In the genomic region with DNA sequence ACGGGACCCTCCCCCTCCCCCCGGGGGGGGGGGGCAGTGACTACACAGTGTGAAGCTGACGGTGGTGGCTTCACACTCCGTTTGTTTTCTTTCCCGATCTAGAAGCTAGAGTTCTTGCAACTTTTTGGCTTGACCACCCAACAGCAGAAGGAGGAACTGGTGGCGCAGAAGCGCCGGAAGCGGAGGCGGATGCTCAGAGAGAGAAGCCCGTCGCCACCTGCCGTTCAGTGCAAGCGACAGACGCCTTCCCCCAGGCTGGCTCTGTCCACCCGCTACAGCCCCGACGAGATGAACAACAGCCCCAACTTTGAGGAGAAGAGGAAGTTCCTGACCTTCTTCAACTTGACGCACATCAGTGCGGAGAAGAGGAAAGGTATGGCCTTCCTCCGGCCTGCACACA, we compare ENCODE assay signal across 10 mouse cellular contexts. TPM values are rescaled to one million over a fixed set of nuclear protein-coding genes. Genes with fewer than 3 reads are reported as not detected.
DNase-seq lines count a peak whose midpoint lies in the region; ATAC-seq and TF ChIP-seq lines count a peak whose summit lies in the region.
"Had no signal": no experiment of that assay in that cellular context is flagged by ENCODE, and none has a peak within 500 bp of the region (broad histone marks: within the 10 kb centered on the region; RNA-seq: fewer than 3 reads in every experiment).

No protein-coding gene starts in this region.

- no peak overlapping the region for H3K4me3 ChIP-seq in thymus, adult 2 months (ENCODE audit: control insufficient read depth, insufficient read depth, low read length)
- no peak overlapping the region for H3K4me3 ChIP-seq in midbrain, postnatal 0 days (ENCODE audit: low read depth, low read length)
- H3K4me3 ChIP-seq in embryonic facial prominence, embryonic 10.5 days, result no peak overlapping the region

- H3K9me3 ChIP-seq in midbrain, postnatal 0 days (ENCODE audit: low read length), result no peaks in the 10 kb centered on the region
- H3K9me3 ChIP-seq in embryonic facial prominence, embryonic 10.5 days, result peaks cover 8% of the 10 kb centered on the region; the same call in 1 of the 2 replicates

- TF ChIP-seq CTCF in thymus, adult 2 months (IDR thresholded peaks at IDR 0.05; ENCODE audit: borderline replicate concordance, control insufficient read depth, extremely low read depth, insufficient read depth, low read length, poor library complexity), result peak; percentile 30; the same call in 1 of the 2 replicates
- TF ChIP-seq CTCF in midbrain, postnatal 0 days (IDR thresholded peaks at IDR 0.05), result no peak

- H3K27me3 ChIP-seq in thymus, adult 2 months (ENCODE audit: control insufficient read depth, insufficient read depth, low read length), result no peaks in the 10 kb centered on the region
- H3K27me3 ChIP-seq in midbrain, postnatal 0 days (ENCODE audit: insufficient read depth, low read length), result no peaks in the 10 kb centered on the region
- no peaks in the 10 kb centered on the region for H3K27me3 ChIP-seq in embryonic facial prominence, embryonic 10.5 days (replicated peaks; ENCODE audit: low read depth, poor library complexity, severe bottlenecking)

- H3K4me1 ChIP-seq in thymus, adult 2 months (replicated peaks; ENCODE audit: control insufficient read depth, insufficient read depth, low read length), result peaks cover 6% of the 10 kb centered on the region
- H3K4me1 ChIP-seq in midbrain, postnatal 0 days (ENCODE audit: insufficient read depth, low read length), result no peaks in the 10 kb centered on the region
- H3K4me1 ChIP-seq in embryonic facial prominence, embryonic 10.5 days, result peaks cover 81% of the 10 kb centered on the region

- no peak overlapping the region for H3K4me2 ChIP-seq in midbrain, postnatal 0 days (ENCODE audit: low read depth, low read length, poor library complexity, severe bottlenecking)
- H3K4me2 ChIP-seq: heart, embryonic 11.5 days had no signal

- TF ChIP-seq POLR2A in thymus, adult 2 months (IDR thresholded peaks at IDR 0.05; ENCODE audit: control insufficient read depth, extremely low read depth, insufficient read depth, low read length, poor library complexity), result no peak

- 48% methylated on average over 21 of the region's 21 CpGs for WGBS in thymus, adult 2 months
- WGBS in midbrain, postnatal 0 days, result 80% methylated on average over 21 of the region's 21 CpGs
- 85% methylated on average over 21 of the region's 21 CpGs for WGBS in embryonic facial prominence, embryonic 10.5 days

- DNase-seq in cerebellum, adult 11-12 months, result peak; percentile 71
- DNase-seq in thymus, adult 2 months, result peak; percentile 50
- no peak for DNase-seq in thymus, postnatal 0 days (ENCODE audit: low spot score)
- peak; percentile 65 for DNase-seq in lung, postnatal 4 days
- DNase-seq in telencephalon, adult 2 months (ENCODE audit: low read depth, low spot score), result peak; percentile 71
- no peak for DNase-seq in midbrain, postnatal 0 days (ENCODE audit: low spot score)
- no peak for DNase-seq in embryonic facial prominence, embryonic 10.5 days (ENCODE audit: low spot score)
- DNase-seq: kidney, adult 11 months had no signal

- H3K27ac ChIP-seq in thymus, adult 2 months (ENCODE audit: control insufficient read depth, insufficient read depth, low read length), result no peak overlapping the region
- H3K27ac ChIP-seq in midbrain, postnatal 0 days (ENCODE audit: low read depth, low read length), result no peak overlapping the region
- H3K27ac ChIP-seq in embryonic facial prominence, embryonic 10.5 days (replicated peaks), result no peak overlapping the region

- peaks cover 99% of the 10 kb centered on the region for H3K36me3 ChIP-seq in thymus, adult 2 months (ENCODE audit: control insufficient read depth, insufficient read depth, low read length)
- peaks cover 85% of the 10 kb centered on the region for H3K36me3 ChIP-seq in midbrain, postnatal 0 days (ENCODE audit: insufficient read depth, low read length)
- H3K36me3 ChIP-seq in embryonic facial prominence, embryonic 10.5 days (replicated peaks), result peaks cover 100% of the 10 kb centered on the region

- no peak overlapping the region for H3K9ac ChIP-seq in midbrain, postnatal 0 days (replicated peaks; ENCODE audit: low read length, poor library complexity, severe bottlenecking)

- no peak for ATAC-seq in cerebellum, adult (ENCODE audit: insufficient number of reproducible peaks, low FRiP score, low TSS enrichment)
- ATAC-seq in midbrain, postnatal 0 days (ENCODE audit: low FRiP score), result no peak

RNA-seq across cellular contexts. Expression of gene Gins2, which starts 16.6 kb away (rescaled TPM):
- 48.3 and 69.1 TPM in 2 replicates for polyA plus RNA-seq in thymus, adult 2 months (2012; rRNA removed)
- 60.0 and 77.9 TPM in 2 replicates for polyA plus RNA-seq in thymus, postnatal 0 days (2015; fragmentation: Nextera tagmentation; extraction: Ambion mirVana)
- 5.8 and 18.1 TPM in 2 replicates for total RNA-seq in midbrain, postnatal 0 days (2014; rRNA removed)
- polyA plus RNA-seq in midbrain, postnatal 0 days (2015; fragmentation: Nextera tagmentation; extraction: Ambion mirVana), result 8.4 and 11.3 TPM in 2 replicates
- 156 TPM in 2 replicates for polyA plus RNA-seq in embryonic facial prominence, embryonic 10.5 days (2016; fragmentation: Nextera tagmentation; extraction: Ambion mirVana)

Comparison
In these comparisons a context has a peak if more than half of its experiments do, and no peak if none do; other contexts are left out.
1. DNase-seq: peak in cerebellum, adult 11-12 months (single experiment), thymus, adult 2 months (single experiment), lung, postnatal 4 days (2 of 2) and telencephalon, adult 2 months (single experiment); none in thymus, postnatal 0 days (single experiment), midbrain, postnatal 0 days (single experiment) and embryonic facial prominence, embryonic 10.5 days (single experiment).